ENCODE assay signal across 25 mouse cellular contexts in genomic region chr9:66884609-66885008, GRCm38 (mm10).
"Had no signal": no experiment of that assay in that cellular context is flagged by ENCODE, and none has a peak within 500 bp of the region (broad histone marks: within the 10 kb centered on the region; RNA-seq: fewer than 3 reads in every experiment).

No protein-coding gene starts in this region.

- ATAC-seq: forebrain, postnatal 0 days; hindbrain, embryonic 16.5 days; intestine, embryonic 16.5 days had no signal

- H3K9me3 ChIP-seq: heart, embryonic 10.5 days; heart, embryonic 12.5 days; hindbrain, embryonic 10.5 days; hindbrain, embryonic 12.5 days; kidney, embryonic 15.5 days; limb, embryonic 13.5 days; limb, embryonic 15.5 days had no signal

- H3K9ac ChIP-seq: forebrain, postnatal 0 days; heart, embryonic 12.5 days; hindbrain, embryonic 12.5 days; hindbrain, embryonic 14.5 days; kidney, embryonic 15.5 days; limb, embryonic 13.5 days; limb, embryonic 15.5 days had no signal

- H3K36me3 ChIP-seq: heart, embryonic 10.5 days; heart, embryonic 12.5 days; hindbrain, embryonic 10.5 days; hindbrain, embryonic 12.5 days; kidney, embryonic 15.5 days; limb, embryonic 15.5 days had no signal

- H3K27ac ChIP-seq: gastrocnemius, adult 2 months; heart, embryonic 10.5 days; hindbrain, embryonic 10.5 days; hindbrain, embryonic 12.5 days; hindbrain, embryonic 14.5 days; kidney, embryonic 15.5 days; kidney, postnatal 0 days; limb, embryonic 13.5 days; limb, embryonic 15.5 days had no signal

- H3K27me3 ChIP-seq: heart, embryonic 12.5 days; hindbrain, embryonic 12.5 days; kidney, embryonic 15.5 days; limb, embryonic 13.5 days; limb, embryonic 15.5 days had no signal

- H3K4me2 ChIP-seq: heart, embryonic 12.5 days; hindbrain, embryonic 12.5 days; hindbrain, embryonic 14.5 days; kidney, embryonic 15.5 days; limb, embryonic 13.5 days; limb, embryonic 15.5 days had no signal

- H3K4me3 ChIP-seq: gastrocnemius, adult 2 months; heart, embryonic 10.5 days; heart, embryonic 12.5 days; hindbrain, embryonic 10.5 days; hindbrain, embryonic 12.5 days; kidney, embryonic 15.5 days; limb, embryonic 13.5 days; limb, embryonic 15.5 days had no signal

- DNase-seq: forebrain, postnatal 0 days; gastrocnemius, adult 2 months; gastrocnemius, postnatal 10 days; gastrocnemius, postnatal 25 days; heart, postnatal 10 days; heart, postnatal 4 days; kidney, adult 11 months; kidney, adult 2 months; kidney, adult 9 months; kidney, postnatal 14 days; kidney, postnatal 36 days; layer of hippocampus, adult 9-11 months; layer of hippocampus, postnatal 36 days; left cerebral cortex, postnatal 4 days had no signal
